Mouse (Mus musculus): ENCODE results near the gene Relb. TPM values are rescaled to one million over a fixed set of nuclear protein-coding genes. Genes with fewer than 3 reads are reported as not detected.

Gene Relb
- polyA plus RNA-seq (2021; fragmentation: Nextera tagmentation), result 5.7 and 8.2 TPM in 2 replicates
- long read RNA-seq, experiment 1, transcript Relb-201 (11 exons, 2,200 nt), result major isoform, 33 of 47 reads
- long read RNA-seq, experiment 1, partial matches to known transcripts, result 4 of 47 reads
- long read RNA-seq, experiment 1, other reads (novel, unspliced or antisense), result 10 of 47 reads
- long read RNA-seq, experiment 2, transcript Relb-201 (11 exons, 2,200 nt), result major isoform, 7 of 11 reads
- long read RNA-seq, experiment 2, partial matches to known transcripts, result 3 of 11 reads
- long read RNA-seq, experiment 2, other reads (novel, unspliced or antisense), result 1 of 11 reads

DNA sequence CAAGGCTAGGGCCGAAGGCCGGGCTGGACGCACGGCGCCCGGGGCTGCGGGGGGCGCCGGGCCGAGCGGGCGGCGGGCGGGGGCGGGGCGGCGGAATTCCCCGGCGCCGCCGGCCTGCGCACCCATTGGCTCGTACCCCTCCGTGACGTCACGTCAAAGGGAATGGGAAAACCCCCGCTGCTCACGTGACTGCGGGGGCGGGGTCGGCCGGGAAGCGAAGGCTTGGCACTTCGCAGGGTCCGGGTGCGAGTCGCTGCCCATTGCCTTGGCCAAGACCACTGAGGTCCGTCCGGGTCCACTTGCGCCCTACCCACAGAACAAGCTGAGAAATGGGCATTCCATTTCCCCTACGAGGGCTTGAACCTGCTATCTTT is at the start of gene Relb:
Gene Relb (minus strand): TSS at position 78 of the 374 bp plus-strand sequence.

DNA sequence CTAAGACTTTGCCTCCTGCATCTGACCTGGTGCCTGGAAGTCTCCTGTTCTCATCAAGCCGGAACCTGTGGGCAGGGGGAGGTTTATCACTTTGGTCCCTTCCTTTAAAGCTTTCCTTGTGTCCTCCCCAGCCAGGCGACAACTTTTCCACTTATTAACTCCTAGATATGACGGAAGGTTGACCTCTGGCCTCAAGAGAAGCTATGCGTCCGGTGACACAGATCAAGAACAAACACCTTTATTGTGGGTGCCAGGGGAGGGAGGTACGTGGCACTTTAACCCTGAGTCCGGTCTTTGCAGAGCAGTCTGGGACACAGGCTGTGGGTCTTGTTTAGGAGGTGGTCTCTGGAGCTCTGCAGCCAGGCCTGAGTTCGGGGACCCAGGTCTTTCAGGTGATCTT is 48.6 kb upstream of the Relb start, which contains the start of gene Apoc2:
Gene Apoc2 (minus strand): TSS at position 70 of the 400 bp plus-strand sequence.

DNA sequence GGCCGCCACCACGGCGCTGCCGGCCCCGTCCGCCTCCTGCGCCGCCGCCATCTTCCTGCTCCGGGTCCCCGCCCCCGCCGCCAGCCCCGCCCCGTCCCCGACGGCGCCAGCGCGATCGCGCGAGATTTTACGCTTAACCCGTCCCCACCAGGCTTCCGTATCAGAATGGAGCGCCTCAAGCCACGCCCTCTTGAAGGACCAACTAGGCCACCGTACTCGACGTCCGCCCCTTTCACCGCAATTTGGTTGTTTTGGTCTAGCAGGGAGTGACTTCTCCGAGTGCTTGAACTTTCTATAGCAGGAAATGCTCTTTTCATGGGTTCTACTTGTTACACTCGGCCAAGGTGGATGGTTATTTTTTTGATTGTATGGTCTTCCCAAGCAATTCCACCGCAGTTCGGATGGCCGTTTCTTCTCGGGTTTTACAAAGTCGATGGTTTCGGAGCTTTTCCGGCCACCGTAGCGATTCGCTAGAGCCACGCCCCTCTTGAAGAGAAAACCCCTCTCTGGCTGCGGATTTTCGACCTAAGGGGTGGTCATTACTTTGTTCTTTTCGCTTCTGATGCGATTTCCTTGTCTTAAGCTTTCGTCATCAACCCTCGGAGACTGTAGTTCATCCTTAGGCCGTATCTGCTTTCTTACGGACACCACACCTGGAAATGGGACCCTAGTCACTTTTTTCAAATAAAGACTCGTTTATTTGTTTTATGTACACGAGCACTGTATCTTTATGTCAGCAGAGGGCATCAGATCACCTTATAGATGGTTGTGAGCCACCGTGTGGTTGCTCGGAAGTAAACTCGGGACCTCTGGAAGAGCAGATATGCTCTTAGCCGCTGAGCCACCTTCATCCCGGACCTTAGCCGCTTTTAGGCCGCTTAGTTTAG is 36.0 kb upstream of the Relb start, which contains the start of gene Clptm1:
Gene Clptm1 (minus strand): TSS at position 79 of the 887 bp plus-strand sequence.

DNA sequence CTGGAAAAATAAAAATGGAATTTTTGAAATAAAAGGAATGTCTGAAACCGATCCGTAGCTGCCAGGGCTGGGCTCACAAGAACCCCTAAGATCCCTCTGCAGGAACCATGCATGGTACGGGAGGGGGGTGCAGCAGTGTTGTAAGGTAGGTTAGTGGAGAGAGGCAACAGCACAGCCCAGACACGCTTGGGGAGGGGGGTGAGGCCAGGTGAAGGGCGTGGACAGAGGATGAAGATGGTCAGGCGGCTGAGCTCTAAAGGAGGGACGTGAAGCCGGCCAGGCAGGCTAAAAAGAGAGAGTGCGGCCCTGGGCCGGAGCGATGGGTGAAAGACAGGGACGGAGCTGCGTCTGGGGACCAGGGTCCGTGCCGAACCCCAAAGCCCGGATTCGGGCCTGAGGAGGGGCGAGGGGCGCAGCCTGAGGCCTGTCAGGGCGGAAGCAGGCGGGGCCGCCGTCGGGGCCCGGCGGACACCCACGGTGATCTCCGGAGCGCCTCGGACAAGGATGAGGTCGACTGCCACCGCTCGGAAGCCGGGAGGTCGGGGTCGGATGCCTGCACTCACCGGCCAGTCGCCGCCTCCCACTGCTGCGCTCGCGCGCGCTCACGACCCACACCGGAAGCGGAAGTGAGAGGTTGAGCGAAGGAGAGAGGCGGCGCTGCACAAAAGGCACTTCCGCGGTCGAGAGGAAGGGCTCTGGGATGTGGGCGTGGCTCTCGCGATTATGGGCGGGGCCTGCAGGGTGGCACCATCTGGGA is 25.2 kb downstream of the Relb start, which contains the start of gene Clasrp:
Gene Clasrp (minus strand): TSS at position 638 of the 757 bp plus-strand sequence.

DNA sequence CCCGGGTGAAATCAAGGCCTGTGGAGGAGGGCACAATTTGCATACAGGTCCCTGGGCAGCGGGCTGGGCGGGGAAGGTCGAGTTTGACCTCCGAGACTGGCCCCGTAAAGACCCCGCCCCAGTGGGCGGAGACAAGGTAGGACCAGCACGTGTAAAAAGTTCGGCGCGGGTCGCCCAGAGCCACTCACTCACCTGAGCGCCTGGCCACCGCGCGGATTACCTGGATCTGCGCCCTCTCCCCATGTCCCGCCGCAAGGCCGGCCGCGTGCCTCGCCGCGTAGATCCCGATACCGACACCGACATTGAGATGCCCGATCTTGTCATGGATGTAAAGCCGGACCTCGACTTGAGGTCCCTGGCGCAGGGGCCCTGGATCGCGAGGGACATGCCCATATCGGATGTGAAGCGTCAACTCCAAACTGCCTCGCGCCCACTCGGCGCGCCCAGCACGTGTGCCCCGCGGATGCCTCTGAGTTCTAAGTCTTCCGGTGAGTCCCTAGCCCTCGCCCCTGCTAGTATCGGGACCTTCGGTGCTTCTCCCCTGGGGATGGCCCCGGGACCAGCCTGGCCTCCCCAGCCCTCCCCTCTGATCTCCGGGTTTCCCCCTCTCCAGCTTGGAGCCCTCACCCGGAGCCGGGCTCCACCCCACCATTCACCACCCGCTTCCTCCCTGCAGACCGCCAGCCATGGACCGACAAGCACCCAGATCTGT is 51.9 kb downstream of the Relb start, which contains the start of the genes Zfp296 and Gemin7:
Gene Zfp296 (plus strand): TSS at position 147 of the 712 bp plus-strand sequence.
Gene Gemin7 (minus strand): TSS at position 455 of the 712 bp plus-strand sequence.

DNA sequence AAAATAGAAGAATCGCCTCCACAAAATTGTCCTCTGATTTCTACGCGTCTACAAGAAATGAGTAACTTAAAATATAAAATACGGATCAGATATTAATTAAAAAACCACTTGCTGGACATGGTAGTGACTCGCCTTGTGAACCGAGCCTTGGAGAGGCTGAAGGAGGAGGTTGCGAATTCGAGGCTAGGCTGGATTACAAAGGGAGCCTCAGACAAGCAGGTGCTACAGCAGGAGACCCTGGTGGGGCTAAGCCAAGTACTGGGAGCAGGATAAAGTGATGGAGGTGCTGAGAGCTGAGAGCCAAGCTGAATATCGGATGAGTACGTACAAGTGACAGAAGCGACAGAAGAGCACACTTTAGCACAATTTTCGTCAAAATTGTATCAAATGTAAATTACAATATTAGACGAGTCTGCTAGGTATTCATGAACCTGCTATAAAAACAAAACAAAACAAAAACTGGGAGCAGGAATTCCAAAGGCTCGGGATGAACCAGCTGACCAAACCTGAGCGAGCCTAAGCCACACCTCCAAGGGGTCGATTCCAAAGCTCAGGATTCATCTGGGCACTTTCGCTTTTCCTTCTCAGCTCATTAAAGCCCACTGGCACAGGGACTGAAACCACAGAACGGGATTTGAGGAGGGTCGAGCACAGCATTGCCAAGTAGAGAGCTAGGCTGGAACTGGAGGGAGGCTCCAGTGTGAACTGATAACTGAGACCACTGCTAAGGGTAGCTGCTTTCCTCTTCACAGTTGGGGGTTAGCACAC is 66.4 kb downstream of the Relb start, which contains the start of gene Ppp1r37:
Gene Ppp1r37 (minus strand): TSS at position 434 of the 768 bp plus-strand sequence.

Other genes with a start within 250 kb of the Relb start
- gene Ercc2, start 247.4 kb downstream of the Relb start, polyA plus RNA-seq (2021; fragmentation: Nextera tagmentation), result 3.6 and 6.7 TPM in 2 replicates
- 1.6 TPM in 2 replicates for gene Klc3, start 225.3 kb downstream of the Relb start, polyA plus RNA-seq (2021; fragmentation: Nextera tagmentation)
- 0.15 and 0.31 TPM in 2 replicates for gene Ckm, start 224.7 kb downstream of the Relb start, polyA plus RNA-seq (2021; fragmentation: Nextera tagmentation)
- gene Mark4, start 170.6 kb downstream of the Relb start, polyA plus RNA-seq (2021; fragmentation: Nextera tagmentation), result 6.0 and 12.2 TPM in 2 replicates
- 0.25 and 0.54 TPM in 2 replicates for gene Exoc3l2, start 166.1 kb downstream of the Relb start, polyA plus RNA-seq (2021; fragmentation: Nextera tagmentation)
- gene Bloc1s3, start 121.1 kb downstream of the Relb start, polyA plus RNA-seq (2021; fragmentation: Nextera tagmentation), result 3.6 and 3.8 TPM in 2 replicates
- gene Trappc6a, start 121.0 kb downstream of the Relb start, polyA plus RNA-seq (2021; fragmentation: Nextera tagmentation), result 37.7 and 37.9 TPM in 2 replicates
- gene Nkpd1, start 111.6 kb downstream of the Relb start, polyA plus RNA-seq (2021; fragmentation: Nextera tagmentation), result 1.3 and 2.3 TPM in 2 replicates
- 2.7 and 31.4 TPM in 2 replicates for gene Ppp1r37, start 66.4 kb downstream of the Relb start, polyA plus RNA-seq (2021; fragmentation: Nextera tagmentation)
- 3.1 and 3.6 TPM in 2 replicates for gene Zfp296, start 52.2 kb downstream of the Relb start, polyA plus RNA-seq (2021; fragmentation: Nextera tagmentation)
- gene Gemin7, start 51.8 kb downstream of the Relb start, polyA plus RNA-seq (2021; fragmentation: Nextera tagmentation), result 140 and 141 TPM in 2 replicates
- 9.7 and 15.1 TPM in 2 replicates for gene Clasrp, start 25.0 kb downstream of the Relb start, polyA plus RNA-seq (2021; fragmentation: Nextera tagmentation)
- 86.9 and 119 TPM in 2 replicates for gene Clptm1, start 35.6 kb upstream of the Relb start, polyA plus RNA-seq (2021; fragmentation: Nextera tagmentation)
- gene Apoc2, start 48.5 kb upstream of the Relb start, polyA plus RNA-seq (2021; fragmentation: Nextera tagmentation), result not detected in 2 replicates
- gene Gm44805, start 52.0 kb upstream of the Relb start, polyA plus RNA-seq (2021; fragmentation: Nextera tagmentation), result not detected in 2 replicates
- gene Apoc4, start 52.0 kb upstream of the Relb start, polyA plus RNA-seq (2021; fragmentation: Nextera tagmentation), result not detected in 2 replicates
- 1.7 and 5.7 TPM in 2 replicates for gene Apoc1, start 63.2 kb upstream of the Relb start, polyA plus RNA-seq (2021; fragmentation: Nextera tagmentation)
- 7,501 and 8,830 TPM in 2 replicates for gene Apoe, start 69.8 kb upstream of the Relb start, polyA plus RNA-seq (2021; fragmentation: Nextera tagmentation)
- gene Tomm40, start 86.0 kb upstream of the Relb start, polyA plus RNA-seq (2021; fragmentation: Nextera tagmentation), result 148 and 163 TPM in 2 replicates
- gene Nectin2, start 121.0 kb upstream of the Relb start, polyA plus RNA-seq (2021; fragmentation: Nextera tagmentation), result 5.5 and 5.7 TPM in 2 replicates
- gene Bcam, start 141.6 kb upstream of the Relb start, polyA plus RNA-seq (2021; fragmentation: Nextera tagmentation), result 6.3 and 14.9 TPM in 2 replicates
- 0.18 TPM in 1 of 2 replicates, not detected in the other for gene Cblc, start 167.4 kb upstream of the Relb start, polyA plus RNA-seq (2021; fragmentation: Nextera tagmentation)
- 0.25 and 0.68 TPM in 2 replicates for gene Bcl3, start 193.3 kb upstream of the Relb start, polyA plus RNA-seq (2021; fragmentation: Nextera tagmentation)
- 3.5 and 4.1 TPM in 2 replicates for gene Gm19345, start 222.6 kb upstream of the Relb start, polyA plus RNA-seq (2021; fragmentation: Nextera tagmentation)
- gene Ceacam16, start 231.9 kb upstream of the Relb start, polyA plus RNA-seq (2021; fragmentation: Nextera tagmentation), result 0.09 TPM in 1 of 2 replicates, not detected in the other

Measured in left cerebral cortex, adult 6 months (tissue).